Mouse (Mus musculus) heart, adult 2 months (tissue): ENCODE measurements around the gene Dmgdh. TPM values are rescaled to one million over a fixed set of nuclear protein-coding genes. Genes with fewer than 3 reads are reported as not detected.

Experiments
- DNase-seq, 2 experiments: peaks; one replicate each; pipeline ENCODE4 v3.0.0; 2021
- H3K27ac ChIP-seq: fragments of 200-600 bp; 2 replicates; pipeline ENCODE4 v1.8.1; 2022
- H3K27me3 ChIP-seq: fragments of 200-500 bp; 2 replicates; pipeline ENCODE4 v1.6.1; 2012; ENCODE audit warnings: mild to moderate bottlenecking, low read length, inconsistent platforms, mixed read lengths; ENCODE audit not compliant: control insufficient read depth, insufficient read depth
- H3K36me3 ChIP-seq: fragments of 200-500 bp; 2 replicates; pipeline ENCODE4 v1.6.1; 2012; ENCODE audit warnings: low read length, inconsistent platforms; ENCODE audit not compliant: control insufficient read depth, insufficient read depth
- H3K4me1 ChIP-seq: fragments of 200-500 bp; 2 replicates; pipeline ENCODE4 v1.6.1; 2011; ENCODE audit warnings: low read length; ENCODE audit not compliant: control insufficient read depth, insufficient read depth
- H3K4me3 ChIP-seq: fragments of 200-600 bp; 2 replicates; pipeline ENCODE4 v1.8.1; 2022
- H3K79me2 ChIP-seq: fragments of 200-500 bp; replicated peaks from 2 replicates; pipeline ENCODE4 v1.6.1; 2012; ENCODE audit warnings: mild to moderate bottlenecking, inconsistent platforms, low read length, moderate library complexity, mixed read lengths; ENCODE audit not compliant: control insufficient read depth, insufficient read depth
- H3K9ac ChIP-seq: fragments of 200-500 bp; 2 replicates; pipeline ENCODE4 v1.6.1; 2012; ENCODE audit warnings: low read depth, mild to moderate bottlenecking, control low read depth, inconsistent platforms, low read length, mixed read lengths
- CTCF ChIP-seq: fragments of 200-600 bp; IDR thresholded peaks from 2 replicates; pipeline ENCODE4 v1.8.1; 2022; ENCODE audit warnings: antibody characterized with exemption, mild to moderate bottlenecking, moderate library complexity
- EP300 ChIP-seq: fragments of 200-500 bp; IDR thresholded peaks from 2 replicates; pipeline ENCODE4 v1.6.1; 2011; ENCODE audit warnings: low read depth, low read length, control low read depth; ENCODE audit not compliant: insufficient read depth
- POLR2A ChIP-seq: fragments of 200-500 bp; IDR thresholded peaks from 2 replicates; pipeline ENCODE4 v1.6.1; 2011; ENCODE audit warnings: mild to moderate bottlenecking, low read depth, low read length, control low read depth; ENCODE audit not compliant: insufficient read depth
- WGBS: fragments of 180-500 bp; shearing (Covaris S2); methylation state at CpG from one replicate; pipeline ENCODE4 v1.1.7; 2018; 5-methylcytosine and 5-hydroxymethylcytosine counted together
- intact Hi-C: fragments of 180-260 bp; cut with DNase I; formaldehyde crosslinking; loops from one replicate; pipeline ENCODE4 v1.15.1; 2025
- polyA plus RNA-seq: library from polyadenylated mRNA; depleted of rRNA; stranded (reverse); fragments of >200 nt; gene quantifications from 2 replicates; pipeline ENCODE4 v1.2.3, GENCODE M21; 2012
- total RNA-seq, 2 experiments: library from RNA; stranded (reverse); gene quantifications; 2 replicates each; pipeline ENCODE4 v1.2.3; 2021

Dmgdh gene
- total and polyA plus RNA-seq, 3 experiments, result not detected

- Histone ChIP-seq H3K9ac (no peak overlapping the region), H3K27ac (no peak overlapping the region), H3K36me3 (no peaks in the 10 kb centered on the region), H3K27me3 (no peaks in the 10 kb centered on the region), H3K4me3 (no peak overlapping the region), H3K79me2 (no peaks in the 10 kb centered on the region), H3K4me1 (no peaks in the 10 kb centered on the region)
- no peak for TF ChIP-seq CTCF
- TF ChIP-seq POLR2A, result no peak
- TF ChIP-seq EP300, result no peak
- no peak for DNase-seq
- 59% methylated on average over 4 of the region's 4 CpGs for WGBS
- intact Hi-C loops, result no loop called here
These were observed 34.6 kb upstream of the Dmgdh start for GRCm38 (mm10) chr13:93639636-93640035.

- TF ChIP-seq EP300 (no peak), CTCF (no peak), POLR2A (no peak)
- no peak overlapping the region for H3K4me3 ChIP-seq
- no peak for DNase-seq
- H3K79me2 ChIP-seq, result no peaks in the 10 kb centered on the region
- no peaks in the 10 kb centered on the region for H3K27me3 ChIP-seq
- H3K9ac ChIP-seq, result no peak overlapping the region
- 70% methylated on average over 7 of the region's 7 CpGs for WGBS
- H3K27ac ChIP-seq, result no peak overlapping the region
- no peaks in the 10 kb centered on the region for H3K36me3 ChIP-seq
- H3K4me1 ChIP-seq, result no peaks in the 10 kb centered on the region
- intact Hi-C loops, result no loop called here
These were observed 25.7 kb upstream of the Dmgdh start for GRCm38 (mm10) chr13:93648387-93649130.

- 75% methylated on average over 6 of the region's 6 CpGs for whole genome bisulfite sequencing
These were observed 20.9 kb upstream of the Dmgdh start for GRCm38 (mm10) chr13:93653382-93653781.

GRCm38 (mm10) chr13:93657941-93658340, 16.3 kb upstream of the Dmgdh start:
- Histone ChIP-seq H3K27ac (no peak overlapping the region), H3K9ac (no peak overlapping the region), H3K79me2 (no peaks in the 10 kb centered on the region), H3K4me3 (no peak overlapping the region), H3K36me3 (no peaks in the 10 kb centered on the region), H3K27me3 (no peaks in the 10 kb centered on the region), H3K4me1 (no peaks in the 10 kb centered on the region)
- TF ChIP-seq CTCF, result no peak
- no peak for DNase-seq
- intact Hi-C loops, result no loop called here
- WGBS, result 81% methylated on average over 5 of the region's 5 CpGs

More at GRCm38 (mm10) chr13:93653382-93653781, 20.9 kb upstream of the Dmgdh start:
- H3K4me3 ChIP-seq, result no peak overlapping the region
- intact Hi-C loops, result no loop called here
- TF ChIP-seq CTCF, result no peak
- TF ChIP-seq EP300, result no peak
- TF ChIP-seq POLR2A, result no peak
- no peak overlapping the region for H3K27ac ChIP-seq
- no peaks in the 10 kb centered on the region for H3K36me3 ChIP-seq
- no peaks in the 10 kb centered on the region for H3K79me2 ChIP-seq
- DNase-seq, result no peak
- no peak overlapping the region for H3K9ac ChIP-seq
- H3K27me3 ChIP-seq, result no peaks in the 10 kb centered on the region
- no peaks in the 10 kb centered on the region for H3K4me1 ChIP-seq

- Histone ChIP-seq H3K36me3 (no peaks in the 10 kb centered on the region), H3K27me3 (no peaks in the 10 kb centered on the region), H3K79me2 (no peaks in the 10 kb centered on the region), H3K4me1 (no peaks in the 10 kb centered on the region), H3K9ac (no peak overlapping the region), H3K4me3 (no peak overlapping the region), H3K27ac (no peak overlapping the region)
- intact Hi-C loops, result no loop called here
- TF ChIP-seq EP300 (no peak), POLR2A (no peak), CTCF (no peak)
- WGBS, result 68% methylated on average over 4 of the region's 4 CpGs
- DNase-seq, result no peak
These were observed 6.6 kb upstream of the Dmgdh start for GRCm38 (mm10) chr13:93667586-93667985.

GRCm38 (mm10) chr13:93672371-93672770, 1.9 kb upstream of the Dmgdh start:
- Histone ChIP-seq H3K4me1 (no peaks in the 10 kb centered on the region), H3K27me3 (no peaks in the 10 kb centered on the region), H3K36me3 (no peaks in the 10 kb centered on the region), H3K9ac (no peak overlapping the region), H3K27ac (no peak overlapping the region), H3K4me3 (no peak overlapping the region), H3K79me2 (no peaks in the 10 kb centered on the region)
- TF ChIP-seq EP300 (no peak), POLR2A (no peak), CTCF (no peak)
- WGBS, result 94% methylated on average over 4 of the region's 4 CpGs
- no peak for DNase-seq
- intact Hi-C loops, result no loop called here
